Mouse (Mus musculus) erythroid progenitor cell, adult 5-6 weeks (primary cell): ENCODE results near the gene Zfp385c. TPM values are rescaled to one million over a fixed set of nuclear protein-coding genes. Genes with fewer than 3 reads are reported as not detected.
"Not testable (repeated sequence)": the region's sequence is repeated elsewhere in the genome, so short reads cannot be mapped to it uniquely, and the experiment has no call there.

ENCODE experiments used
- ATAC-seq: replicated peaks from 2 replicates; pipeline ENCODE4 v1.8.0; 2016; ENCODE audit warnings: moderate number of reproducible peaks, mild to moderate bottlenecking, moderate TSS enrichment, inconsistent platforms; ENCODE audit not compliant: poor library complexity, low FRiP score, severe bottlenecking
- total RNA-seq, 2 experiments: library from RNA; stranded (forward) in 1 of 2; stranded (reverse) in 1 of 2; fragments of 150-400 nt in 1 of 2; fragments of 186-747, 209-891 nt in 1 of 2; gene quantifications; 2 replicates each; pipeline versions ENCODE4 v1.2.3 to v1.2.4; 2015 to 2017; ENCODE audit warnings: low replicate concordance in 2 of 2

Zfp385c gene
- total RNA-seq, 2 experiments from 2014 or later: not detected

DNA sequence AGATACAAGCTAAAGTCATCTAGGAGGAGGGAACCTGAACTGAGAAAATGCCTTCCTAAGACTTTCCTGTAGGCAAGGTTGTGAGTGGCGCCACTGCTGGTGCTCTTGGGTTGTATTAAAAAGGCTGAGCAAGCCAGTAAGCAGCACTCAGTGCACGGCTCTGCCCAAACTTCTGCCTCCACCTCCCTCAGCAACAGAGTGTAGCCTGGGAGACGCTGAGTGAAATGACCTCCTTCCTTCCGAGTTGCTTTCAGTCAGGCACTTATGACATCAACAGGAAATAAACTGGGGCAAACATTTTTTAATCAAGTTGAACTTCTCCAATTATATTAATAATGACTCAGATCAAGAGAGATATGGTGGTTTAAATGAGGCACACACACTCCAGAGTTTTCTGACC, 83.5 kb downstream of the Zfp385c start:
- no peak for ATAC-seq

DNA sequence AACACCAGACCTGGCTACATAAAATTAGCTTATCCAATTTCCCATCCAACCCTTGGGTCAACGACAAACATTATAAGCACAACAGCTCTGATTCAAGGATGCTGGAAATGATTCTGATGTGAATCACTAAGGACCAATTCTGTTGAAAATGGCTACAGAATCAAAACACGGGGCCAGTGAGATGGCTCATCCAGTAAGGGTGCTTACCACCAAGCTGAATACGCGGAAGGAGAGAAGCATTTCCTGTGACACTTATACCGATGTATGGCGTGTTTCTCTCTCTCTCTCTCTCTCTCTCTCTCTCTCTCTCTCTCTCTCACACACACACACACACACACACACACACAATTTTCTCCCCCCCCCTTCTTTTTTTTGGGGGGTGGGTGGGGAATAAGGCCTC, 85.1 kb downstream of the Zfp385c start:
- no peak for ATAC-seq

DNA sequence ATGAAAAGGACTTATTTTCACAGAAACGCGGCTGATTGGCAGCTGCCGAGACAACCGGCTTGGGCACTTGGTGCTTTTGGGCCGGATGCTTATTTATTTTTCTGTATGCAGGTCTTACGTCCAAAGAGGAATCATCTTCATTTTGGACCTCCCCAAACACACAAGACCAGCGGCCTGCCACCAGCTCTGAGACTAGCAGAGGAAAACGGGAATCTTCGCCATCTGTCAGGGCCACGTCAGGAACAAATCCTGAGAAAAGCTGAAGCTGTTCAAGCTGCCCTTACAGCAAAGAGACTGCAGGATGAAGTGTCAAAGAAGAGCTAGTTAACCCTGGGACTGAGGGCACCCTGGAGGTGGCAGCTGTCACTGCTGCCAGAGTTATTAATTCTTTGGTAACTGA, 86.8 kb downstream of the Zfp385c start:
- ATAC-seq: no peak

DNA sequence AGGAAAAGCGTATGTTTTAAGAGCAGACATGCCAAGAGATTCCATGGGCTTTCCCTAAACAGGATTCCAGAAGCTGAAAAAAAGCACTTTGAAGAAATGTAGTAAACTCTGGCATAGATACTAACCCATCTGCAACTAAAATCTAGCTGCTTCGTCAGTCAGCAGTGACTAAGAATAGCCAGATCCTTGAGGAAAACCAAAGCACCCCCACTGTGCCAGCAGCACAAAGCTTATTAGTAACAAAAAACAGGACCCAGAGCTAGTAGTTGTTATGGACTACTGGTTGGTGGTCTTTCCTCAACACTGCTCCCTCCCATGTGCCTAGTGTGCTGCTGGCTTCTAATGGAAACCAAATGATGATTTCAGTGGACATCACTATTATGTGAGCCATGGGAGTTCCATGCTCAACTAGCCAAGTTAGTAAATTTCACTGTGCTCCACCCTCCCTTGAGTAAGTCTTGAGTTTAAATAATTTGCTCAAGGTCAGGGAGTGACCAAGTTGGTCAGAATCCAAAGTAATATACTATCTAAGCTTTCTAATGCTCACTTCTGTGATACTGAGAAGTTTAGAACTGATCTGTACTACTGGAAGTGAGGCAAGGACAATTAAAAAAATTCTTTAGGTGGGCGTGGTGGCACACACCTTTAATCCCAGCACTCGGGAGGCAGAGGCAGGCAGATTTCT, 87.8 kb downstream of the Zfp385c start:
- ATAC-seq: no peak

DNA sequence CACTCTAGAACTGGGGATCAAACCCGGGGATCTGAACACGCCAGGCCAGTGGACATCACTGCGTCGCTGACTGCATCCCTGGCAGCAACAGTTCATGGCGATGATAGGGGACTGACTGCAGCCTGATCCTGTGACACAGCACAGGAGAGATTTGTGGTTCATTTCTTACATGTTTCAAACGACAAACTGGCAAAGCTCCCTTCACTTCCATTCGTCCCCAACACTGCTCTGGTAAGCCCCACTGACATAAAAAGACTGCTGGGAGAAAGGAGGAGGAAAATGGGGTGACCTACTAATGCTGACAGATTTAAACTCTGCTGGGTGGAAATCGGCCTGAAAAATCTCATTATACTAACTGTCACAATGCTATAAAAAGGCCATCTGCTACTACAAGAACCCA, 88.4 kb downstream of the Zfp385c start:
- ATAC-seq: no peak

DNA sequence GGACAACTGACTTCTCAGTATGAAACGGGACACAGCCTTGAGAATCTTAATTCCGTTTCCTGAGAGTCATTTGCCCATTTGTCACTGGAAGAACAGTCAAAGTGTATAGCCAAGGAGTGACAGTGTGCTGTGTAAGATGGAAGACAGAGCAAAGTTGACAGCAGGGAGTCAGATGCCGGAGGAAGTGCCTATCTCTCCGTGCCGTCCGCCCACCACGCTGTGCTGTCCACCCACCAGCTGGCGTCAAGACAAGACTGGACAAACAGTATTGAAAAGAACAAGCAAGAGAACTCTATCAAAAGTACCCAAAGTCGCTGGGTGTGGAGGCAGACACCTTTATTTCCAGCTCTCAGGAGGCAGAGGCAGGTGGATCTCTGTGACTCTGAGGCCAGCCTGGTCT, 89.1 kb downstream of the Zfp385c start:
- no peak for ATAC-seq

DNA sequence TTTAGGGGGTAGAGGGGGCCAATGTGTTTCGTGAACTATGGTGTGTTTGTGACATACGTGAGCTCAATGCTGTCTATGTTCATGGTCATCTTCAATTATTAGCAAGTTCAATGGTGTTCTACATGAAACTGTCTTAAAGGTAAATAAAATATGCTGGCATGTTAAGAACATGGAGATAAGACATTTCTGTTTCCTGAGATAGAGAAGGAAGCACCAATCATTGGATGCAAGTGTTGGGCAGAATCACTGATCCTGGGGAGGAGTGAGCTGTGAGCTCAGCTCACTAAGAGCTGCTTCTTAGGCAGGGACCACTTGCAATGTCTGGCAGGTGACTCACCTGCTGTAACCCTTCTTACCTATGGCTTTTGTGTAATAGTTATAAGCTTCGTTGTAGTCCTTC, 90.9 kb downstream of the Zfp385c start:
- no peak for ATAC-seq

DNA sequence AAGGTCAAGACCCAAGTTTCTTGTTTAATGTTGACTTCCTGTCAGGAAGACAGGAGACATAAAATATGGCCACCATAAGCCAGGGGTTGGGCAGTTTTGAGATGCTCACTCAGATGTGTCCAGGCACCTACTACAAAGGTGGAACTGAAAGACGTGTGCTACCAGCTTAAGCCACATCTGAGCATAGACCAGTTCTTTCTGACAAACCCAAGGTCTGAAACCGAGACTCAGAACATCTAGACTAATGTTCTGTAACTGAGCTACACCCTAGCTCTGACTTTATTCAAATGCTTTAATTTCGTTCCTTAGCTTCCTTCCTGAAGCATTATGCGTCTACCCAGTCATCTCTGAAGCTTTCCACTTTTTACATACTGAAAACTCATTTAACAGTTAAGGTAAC, 94.2 kb downstream of the Zfp385c start:
- ATAC-seq: no peak

DNA sequence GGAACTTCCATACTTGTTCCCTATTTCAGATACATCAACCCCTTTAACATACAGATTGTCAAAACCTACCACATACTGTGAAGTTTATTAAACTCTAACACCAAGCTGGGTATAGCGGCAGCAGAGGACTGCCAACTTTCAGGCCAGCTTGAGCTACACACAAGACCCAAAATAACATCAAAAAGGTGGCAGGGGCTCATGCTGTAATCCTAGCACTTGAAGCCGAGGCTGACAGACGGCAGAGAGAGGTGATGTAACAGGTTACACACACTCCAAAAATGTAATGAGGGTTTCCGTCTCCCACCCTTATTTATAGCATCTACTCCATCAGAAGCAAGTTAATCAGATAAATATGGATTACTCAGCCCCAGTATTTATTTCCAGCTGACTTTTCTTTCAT, 96.7 kb downstream of the Zfp385c start:
- no peak for ATAC-seq

DNA sequence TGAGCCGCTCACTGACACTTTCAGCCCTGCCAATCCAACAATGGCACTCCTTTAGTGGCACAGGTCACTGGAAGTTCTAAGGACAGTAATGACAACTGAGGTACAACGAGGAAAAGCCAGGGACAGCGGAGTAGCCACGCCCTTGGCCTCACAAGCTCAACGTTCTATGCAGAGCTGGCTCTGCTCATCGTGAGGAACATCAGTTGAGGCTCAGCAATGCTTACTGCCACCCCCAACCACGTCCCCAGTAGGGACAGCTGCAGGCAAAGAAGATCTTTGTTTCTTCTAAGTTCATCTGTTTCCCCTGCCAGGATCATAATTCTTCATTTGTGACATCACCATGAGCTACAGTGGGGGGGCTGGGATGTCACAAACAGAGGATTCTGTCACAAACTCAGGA, 97.6 kb downstream of the Zfp385c start:
- no peak for ATAC-seq

DNA sequence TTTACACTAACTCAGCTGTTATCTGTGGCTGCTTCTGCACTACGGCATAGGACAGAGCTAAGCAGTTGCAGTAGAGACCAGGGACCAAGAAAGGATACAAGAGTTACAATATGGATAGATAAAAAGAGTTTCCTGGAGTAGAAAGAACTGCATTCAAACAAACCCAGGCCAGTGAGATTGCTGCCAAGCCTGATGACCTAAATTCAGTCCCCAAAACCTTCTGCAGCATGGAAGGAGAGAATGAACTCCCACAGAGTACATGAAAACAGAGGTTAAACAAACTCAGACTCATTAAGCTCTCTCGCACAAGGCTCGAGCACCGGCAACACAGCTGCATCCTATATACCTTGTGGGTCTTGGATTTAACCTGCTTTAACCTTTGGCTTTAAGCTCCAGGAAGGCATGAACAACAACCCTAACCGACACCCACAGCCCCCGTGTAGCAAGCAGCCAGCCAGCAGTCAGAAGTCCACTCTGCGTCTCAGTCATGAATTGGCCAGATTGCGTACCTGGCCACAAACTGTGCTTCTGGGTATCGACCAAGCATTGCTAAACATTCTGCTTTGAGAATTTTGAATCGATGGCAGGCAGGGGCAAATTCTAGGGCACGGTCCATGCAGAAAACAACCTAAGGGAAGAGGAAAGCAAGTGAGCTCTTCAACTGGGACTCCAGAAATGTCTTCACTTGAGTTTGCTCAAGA, 99.8 kb downstream of the Zfp385c start:
- no peak for ATAC-seq

DNA sequence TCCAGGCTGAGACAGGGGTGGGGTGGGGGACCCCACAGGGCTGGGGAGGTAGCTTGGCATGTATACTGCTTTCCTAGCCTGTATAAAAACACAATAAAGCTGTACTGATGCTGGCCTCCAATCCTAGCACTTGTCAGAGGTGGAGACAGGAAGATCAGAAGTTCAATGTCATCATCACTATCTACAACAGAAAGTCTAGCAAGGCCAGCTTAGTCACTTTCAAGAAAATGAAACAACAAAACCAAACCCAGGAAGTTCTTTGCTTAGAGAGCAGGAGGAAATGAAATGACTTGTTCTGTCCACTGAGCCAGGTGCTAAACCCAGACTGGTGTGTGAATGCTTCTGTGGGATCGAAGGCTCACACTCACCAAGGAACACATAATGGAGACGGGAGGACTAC, 103.8 kb downstream of the Zfp385c start:
- no peak for ATAC-seq

DNA sequence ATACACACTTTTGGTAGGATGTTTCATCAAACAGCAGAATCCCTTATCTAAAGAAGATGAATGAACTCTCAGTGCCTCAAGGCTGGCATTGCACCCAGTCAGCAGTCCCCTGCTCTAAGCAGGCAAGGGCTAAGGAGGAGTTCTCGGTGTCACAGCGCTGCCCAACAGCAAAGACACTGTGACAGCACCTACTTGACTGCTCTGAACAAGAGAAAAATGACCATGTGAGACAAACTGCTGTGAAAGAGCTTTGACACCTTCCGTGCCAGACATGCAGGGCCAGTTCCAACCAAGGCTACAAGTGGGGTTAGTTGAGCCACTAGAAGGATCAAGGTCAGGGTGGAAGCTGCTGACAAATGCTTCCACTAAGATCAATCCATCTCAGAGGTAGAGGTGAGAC, 107.1 kb downstream of the Zfp385c start:
- no peak for ATAC-seq

DNA sequence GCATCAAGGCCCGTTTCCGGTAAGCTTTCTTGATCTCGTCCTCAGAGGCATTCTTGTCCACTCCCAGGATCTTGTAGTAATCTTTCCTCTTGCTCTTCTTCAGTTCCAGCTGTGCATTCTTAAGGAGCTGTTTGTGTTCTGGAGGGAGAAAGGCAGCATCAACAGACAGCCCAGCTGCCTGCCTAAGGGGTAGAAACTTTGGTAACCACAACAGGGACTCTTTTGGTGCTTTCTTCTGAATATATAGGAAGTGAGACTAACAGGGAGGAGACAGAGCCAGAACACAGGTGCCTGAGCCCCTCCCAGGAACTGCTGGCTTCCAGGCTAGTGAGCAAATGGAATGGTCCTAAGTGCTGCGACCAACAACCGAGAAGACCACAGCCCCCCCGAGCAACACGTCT, 107.7 kb downstream of the Zfp385c start:
- ATAC-seq: no peak

DNA sequence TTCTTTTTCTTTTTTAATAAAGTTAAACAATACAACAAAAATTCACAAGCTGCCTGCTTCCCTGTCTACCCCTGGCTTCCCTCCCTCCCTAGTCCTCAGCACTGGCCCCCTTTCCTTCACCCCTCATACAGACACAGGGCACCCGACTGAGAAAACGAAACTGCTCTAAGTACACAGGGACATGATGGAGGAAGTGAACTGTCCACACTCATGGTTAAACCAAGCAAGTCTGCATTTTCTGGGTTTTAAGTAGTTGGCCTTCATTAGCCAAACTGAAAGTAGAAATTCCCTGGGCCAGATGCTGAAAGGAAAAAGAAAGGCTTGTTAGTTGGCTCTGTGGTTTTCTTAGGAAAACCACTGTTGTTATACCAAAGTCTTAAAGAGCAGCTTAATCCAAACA, 109.4 kb downstream of the Zfp385c start:
- no peak for ATAC-seq

DNA sequence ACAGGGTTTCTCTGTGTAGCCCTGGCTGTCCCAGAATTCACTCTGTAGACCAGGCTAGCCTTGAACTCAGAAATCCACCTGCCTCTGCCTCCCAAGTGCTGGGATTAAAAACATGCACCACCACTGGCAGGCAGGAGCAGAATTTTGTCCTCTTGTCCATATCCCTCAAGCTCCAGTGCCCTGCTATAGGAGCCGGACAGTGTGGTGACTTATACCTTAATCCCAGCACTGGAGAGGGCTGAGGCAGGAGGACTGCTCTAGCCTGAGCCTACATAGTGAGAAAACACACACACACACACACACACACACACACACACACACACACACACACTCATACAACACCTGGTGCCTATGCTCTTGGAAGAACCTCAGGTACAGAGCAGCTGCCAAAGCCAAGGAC, 109.8 kb downstream of the Zfp385c start:
- ATAC-seq: not testable (repeated sequence)

DNA sequence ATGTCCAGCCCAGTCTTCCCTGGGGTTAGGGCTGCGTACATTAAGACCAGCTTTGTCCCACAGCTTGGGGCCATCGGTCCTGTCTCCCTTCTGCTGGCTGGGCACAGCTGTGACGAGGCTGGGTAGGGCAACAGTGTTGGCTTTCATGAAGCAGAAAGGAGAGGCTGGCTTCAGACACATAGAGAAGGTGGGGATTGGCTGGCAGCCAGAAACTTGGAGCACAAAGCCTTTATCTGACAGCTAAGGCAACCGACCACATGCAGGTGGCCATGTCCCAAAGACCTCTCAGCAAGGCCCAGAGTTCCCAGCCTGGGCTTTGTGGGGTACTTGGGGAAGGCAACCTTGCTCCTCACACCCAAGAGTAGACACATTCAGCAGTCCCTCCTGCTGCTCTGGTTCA, 110.5 kb downstream of the Zfp385c start:
- no peak for ATAC-seq

DNA sequence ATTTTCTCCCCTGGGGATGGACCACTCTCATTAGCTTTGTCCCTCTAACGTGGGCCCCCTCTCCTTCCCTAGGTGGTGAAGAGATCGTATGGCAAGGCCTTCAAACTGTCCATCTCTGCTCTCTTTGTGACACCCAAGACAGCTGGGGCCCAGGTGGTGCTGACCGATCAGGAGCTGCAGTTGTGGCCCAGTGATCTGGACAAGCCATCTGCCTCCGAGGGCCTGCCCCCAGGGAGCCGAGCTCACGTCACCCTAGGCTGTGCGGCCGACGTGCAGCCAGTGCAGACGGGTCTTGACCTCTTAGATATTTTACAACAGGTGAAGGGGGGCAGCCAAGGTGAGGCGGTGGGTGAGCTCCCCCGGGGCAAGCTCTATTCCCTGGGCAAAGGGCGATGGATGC, 112.0 kb downstream of the Zfp385c start:
- no peak for ATAC-seq

DNA sequence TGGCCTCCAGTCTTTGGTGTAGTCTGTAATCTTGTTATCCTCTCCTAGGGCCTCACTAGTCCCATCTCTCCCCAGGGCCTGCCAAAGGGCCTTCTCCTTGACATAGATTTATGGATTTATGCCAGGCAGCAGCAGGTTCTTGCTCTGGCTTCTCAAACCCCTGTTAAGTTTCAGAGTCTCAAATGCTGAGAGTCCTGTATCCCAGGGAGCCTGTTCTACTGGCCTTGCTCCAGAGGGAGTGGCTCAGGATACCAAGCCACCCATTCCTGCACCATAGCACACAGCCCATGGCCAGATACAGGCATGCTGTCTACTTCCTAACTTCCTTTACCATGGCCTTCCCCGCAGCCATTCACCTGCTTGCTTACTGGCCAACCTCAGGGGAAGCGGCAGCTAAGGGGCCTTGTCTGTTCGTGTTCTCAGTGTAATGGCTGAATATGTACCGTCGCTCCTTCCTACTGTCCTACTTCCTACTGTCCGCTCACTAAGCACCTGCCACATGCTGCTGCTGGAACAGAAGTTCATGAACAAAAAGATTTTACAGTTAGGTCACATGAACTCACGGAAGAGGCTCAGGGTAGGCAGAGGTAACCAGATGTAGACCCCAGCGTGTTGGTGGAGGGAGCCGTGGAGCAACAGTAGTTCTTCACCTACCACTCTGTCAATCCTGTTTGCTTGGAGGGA, 113.0 kb downstream of the Zfp385c start:
- ATAC-seq: no peak

DNA sequence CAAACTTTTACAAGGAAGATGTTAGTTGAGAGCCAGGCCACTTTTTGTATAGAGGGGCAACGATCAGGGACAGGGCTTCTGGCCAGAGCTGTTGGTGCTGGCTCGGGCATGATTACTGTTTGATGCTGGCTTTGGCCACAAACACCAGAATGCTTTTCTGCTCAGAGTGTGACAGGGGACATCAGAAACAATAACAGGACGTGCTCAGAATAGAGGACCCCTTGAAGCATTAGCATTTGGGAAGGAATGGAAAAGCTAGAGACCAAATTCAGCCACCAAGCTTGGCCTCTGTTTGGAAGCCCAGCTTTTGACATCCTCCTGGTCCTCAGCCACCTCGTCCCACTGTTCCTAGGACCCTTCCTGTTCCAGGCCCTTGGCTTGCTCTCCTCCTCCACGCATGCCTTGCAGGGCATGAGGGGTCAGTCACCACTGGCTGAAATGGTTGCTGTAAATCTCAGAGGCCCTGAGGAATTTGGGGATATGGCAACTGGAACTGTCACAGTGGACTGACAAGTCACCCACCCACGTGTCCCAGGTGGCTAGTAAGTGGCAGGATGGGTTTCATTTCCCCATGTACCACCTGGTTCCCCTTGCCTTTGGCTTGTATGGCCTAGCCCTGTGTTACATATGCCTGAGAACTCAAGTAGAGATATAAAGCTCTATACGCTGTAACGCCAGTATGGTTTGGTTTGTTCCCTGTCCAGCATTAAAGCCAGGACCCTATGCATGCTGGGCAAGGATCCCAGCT, 114.2 kb downstream of the Zfp385c start:
- no peak for ATAC-seq
